Mouse (Mus musculus) stomach, postnatal 0 days (tissue): ENCODE measurements around the gene Tgm5.

Experiments
- CTCF ChIP-seq: IDR thresholded peaks from 2 replicates; pipeline ENCODE4 v1.5.1; 2016; ENCODE audit warnings: antibody characterized with exemption, low read depth, mild to moderate bottlenecking, moderate library complexity
- EP300 ChIP-seq: optimal IDR thresholded peaks from 2 replicates; pipeline ENCODE3; 2016; ENCODE audit warnings: antibody characterized with exemption

GRCm38 (mm10) chr2:121061315-121061714 is 24.3 kb downstream of the Tgm5 start:
- no peak for TF ChIP-seq CTCF
- no peak for TF ChIP-seq EP300
